Mouse (Mus musculus) retina, embryonic 14.5 days (tissue): ENCODE results near the gene Itgb1bp2.

Experiments used
- DNase-seq: peaks from one replicate; pipeline ENCODE4 v3.0.0-alpha.2; 2015; ENCODE audit warnings: low spot score

Itgb1bp2 gene

DNA sequence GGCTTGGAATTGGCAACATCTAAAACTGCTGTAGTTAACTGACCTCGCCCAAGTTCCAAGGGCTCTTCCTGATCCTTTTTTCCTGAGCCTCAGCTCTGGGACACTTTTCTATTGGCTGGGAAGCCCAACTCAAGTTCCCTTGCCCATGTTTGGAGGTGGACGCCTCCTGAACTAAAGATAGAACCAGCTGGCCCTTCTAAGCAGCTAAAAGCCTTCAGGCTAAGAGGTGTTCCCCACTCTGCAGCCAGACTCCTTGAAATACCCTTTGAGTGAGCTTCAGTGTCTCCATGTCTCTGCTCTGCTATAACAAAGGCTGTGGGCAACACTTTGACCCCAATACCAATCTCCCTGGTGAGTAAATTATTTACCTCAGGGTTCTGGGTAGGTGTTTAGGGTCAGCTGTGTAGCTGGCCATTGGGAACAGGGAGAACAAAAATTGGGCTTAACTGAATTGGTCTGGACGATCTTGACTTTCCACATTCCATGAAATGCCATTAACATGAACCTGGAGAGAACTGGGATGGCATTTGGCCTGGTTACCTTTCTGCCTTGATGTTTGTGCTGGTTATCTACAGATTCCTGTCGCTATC lies at the start of gene Itgb1bp2:
Gene Itgb1bp2 (plus strand): TSS at position 203 of the 590 bp plus-strand sequence.
- no peak for DNase-seq

DNA sequence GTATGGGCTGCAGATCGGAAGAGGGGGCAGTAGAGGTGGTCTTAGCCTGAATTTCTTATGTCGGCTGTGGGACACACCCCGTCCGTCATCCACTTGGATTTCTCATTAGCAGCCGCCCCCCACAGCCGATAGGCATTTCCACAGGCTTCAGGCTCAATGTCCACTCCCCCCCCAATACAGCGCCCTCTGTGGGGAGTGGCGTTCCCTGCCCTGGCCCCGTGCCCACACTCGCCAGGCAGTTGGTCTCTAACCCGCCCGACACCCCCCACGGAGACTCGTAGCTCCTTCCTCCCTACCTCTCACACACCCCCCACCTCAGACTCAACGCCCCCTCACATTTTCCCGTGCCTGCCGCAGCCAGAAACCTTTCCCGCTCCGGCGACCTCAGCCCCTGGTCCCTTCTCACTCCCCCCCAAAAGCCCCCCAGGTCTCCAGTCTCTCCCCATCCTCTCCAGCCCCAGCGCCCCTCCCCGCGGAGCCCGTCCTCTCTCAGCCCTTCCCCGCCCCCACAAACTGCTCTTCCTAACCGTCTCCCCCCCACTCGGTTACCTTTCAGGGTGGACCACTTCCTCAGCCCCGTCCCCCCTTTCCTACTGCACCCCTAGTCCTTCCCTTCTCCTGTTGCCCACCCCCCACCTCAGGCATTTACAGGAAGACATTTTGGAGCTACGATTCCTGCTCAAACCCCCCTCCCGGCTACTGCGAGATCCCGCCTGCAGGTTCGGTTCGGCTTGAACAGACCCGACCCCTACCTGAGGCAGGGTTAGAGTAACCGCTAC lies 29.8 kb upstream of the Itgb1bp2 start:
- DNase-seq = peak; percentile 42

DNA sequence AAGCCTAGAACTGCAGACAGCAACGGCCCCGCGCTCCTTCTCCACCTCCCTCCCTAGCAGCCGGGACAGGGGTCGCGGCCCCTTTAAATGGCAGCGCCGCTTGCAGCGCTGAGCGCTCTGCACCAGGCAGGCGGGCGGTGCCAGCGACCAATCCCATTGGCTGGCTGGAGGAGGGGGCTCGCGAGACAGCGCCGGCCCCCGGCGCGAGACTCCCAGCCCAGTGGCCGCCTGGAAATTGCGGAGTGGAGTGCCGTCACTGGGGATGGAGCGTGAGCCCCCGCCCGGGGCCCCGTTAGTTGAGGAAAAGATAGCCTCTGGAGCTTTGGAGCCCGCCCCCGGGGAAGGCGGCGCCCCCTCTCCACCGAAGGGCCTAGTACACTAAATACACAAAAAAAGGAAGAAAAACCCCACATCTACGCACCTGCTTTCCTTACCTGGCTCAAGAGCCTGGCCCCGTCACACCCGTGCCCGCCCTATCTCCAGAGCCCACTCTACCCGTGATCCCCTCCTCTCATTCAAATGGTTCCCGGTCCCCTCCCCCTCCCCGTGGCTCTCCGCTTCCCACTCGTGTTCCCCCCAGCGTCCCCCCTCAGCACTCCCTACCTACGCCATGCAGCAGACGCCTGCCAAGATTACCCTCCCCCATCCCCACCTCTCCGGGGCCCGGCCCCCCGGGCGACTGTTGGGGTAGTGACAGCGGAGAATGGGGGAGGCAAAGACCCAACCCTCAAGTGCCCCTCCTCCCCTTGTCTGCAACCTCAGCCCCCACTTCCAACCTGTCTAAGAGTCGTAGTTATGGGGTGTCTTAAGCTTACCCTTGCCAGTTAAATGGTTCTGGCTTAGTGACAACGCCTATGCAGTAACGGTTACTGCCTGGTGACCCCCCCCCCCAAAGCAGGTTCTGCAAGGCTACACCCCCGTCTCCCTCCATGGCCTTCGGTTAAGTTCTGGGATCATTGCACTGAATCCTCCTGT lies 28.9 kb upstream of the Itgb1bp2 start:
- peak; percentile 85 for DNase-seq

DNA sequence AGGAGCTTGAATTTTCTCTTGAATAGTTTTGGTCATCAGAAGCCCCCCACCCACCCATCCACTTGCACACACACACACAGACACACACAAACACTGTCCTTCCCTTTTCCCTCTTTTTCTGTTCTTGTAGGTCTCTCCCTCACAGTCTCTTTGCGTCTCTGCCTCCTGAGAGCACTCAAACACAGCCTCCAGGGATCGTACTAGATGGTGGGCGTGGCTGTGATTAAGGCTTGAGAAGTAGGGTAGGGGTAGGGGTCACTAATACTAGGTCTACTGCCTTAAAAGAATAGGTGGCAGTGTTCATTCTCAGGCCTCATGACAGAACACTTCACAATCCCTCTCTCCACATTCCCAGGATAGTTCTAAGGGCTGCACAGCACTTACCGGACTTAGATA lies 28.2 kb upstream of the Itgb1bp2 start, which contains the start of gene Zmym3:
Gene Zmym3 (minus strand): TSS at position 150 of the 396 bp plus-strand sequence.
- DNase-seq = peak; percentile 17

DNA sequence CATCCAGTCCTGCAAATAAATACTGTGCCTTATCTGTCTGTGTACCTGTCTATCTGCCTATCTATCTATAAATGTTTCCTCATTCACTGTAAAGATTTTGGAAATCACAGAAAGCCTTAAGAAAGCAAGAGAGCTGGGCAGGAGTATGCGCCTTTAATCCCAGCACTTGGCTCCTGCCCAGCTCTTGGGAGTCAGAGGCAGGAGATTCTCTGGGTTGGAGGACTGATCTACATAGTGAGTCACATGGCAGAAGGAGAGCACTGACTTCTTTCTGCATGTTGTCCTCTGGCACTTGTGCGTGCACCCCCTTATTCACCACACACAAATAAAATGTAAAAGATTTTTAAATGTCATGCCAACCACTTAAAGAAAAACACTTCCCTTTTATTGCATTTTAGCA lies 25.4 kb upstream of the Itgb1bp2 start:
- DNase-seq = no peak

DNA sequence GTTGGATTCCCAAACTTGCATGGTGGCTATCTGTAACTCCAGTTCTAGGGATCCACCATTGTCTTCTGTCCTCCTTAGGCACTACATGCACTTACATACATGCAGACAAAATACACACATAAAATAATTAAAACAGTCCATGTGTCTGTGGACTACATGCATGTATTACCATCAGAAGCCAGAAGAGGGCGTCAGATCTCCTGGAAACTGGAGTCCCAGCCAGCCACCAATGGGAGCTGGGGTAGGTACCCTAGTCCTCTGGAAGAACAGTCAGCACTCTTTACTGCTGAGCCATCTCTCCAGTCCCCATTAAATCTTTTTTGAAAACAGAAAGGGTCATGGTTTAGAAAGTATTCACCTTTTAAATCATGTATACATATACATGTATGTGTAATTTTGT lies 21.1 kb upstream of the Itgb1bp2 start:
- peak; percentile 16 for DNase-seq

DNA sequence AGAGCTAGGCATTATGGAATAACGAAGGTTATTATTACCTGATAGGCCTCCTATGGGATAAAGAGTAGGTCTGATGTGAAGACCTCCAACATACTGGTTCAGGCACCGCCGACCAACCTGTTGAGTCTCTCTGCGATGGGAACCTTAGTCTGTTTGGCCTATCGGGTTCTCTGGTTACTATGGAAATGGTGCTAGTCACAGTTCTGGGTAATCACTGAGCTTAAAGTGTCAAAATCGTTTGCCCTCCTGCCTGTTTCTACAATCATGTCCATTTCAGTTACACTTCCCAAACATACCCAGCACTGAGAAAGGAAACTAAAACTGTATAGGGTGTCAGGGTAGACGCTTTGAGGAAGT lies 20.1 kb upstream of the Itgb1bp2 start:
- no peak for DNase-seq

DNA sequence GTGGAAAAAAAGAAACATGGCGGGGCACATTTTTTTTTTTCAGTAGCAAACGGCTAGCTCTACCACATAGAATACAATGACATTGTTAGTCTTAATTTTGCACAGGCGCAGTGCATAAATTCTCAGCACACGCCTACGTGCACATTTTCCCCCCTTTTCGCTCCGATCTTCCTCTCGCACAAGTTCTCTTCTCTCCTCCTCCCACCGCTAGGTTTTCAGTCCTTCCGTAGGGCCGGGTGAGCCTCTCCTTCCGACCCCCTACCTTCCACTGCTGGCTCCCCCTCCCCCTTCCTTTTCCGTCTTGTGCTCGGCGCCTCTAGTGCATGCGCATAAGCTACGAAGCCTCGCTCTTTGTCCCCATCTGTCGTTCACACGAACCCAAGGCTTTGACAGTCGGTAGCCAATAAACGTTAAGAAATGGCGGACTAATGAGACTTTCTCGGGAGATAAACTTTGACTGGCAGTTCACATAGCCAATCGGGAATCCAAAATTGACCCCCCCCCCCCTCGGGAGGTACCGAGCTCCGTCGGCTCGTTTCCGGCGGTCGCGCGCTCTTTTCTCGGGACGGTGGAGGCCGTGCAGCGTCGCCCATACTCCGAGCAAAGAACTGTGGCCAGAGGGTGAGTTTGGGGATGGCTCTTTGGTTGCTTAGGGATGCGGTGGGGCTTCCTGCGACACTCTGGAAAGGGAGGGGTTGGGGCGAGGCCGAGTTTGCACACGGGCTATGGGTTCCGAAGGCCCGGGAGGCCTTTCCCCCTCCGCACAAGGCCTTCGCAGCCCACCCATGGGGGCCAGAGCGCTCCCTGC lies 19.5 kb upstream of the Itgb1bp2 start, which contains the start of gene Nono:
Gene Nono (plus strand): TSS at position 177 of the 808 bp plus-strand sequence.
- peak; percentile 94 for DNase-seq

DNA sequence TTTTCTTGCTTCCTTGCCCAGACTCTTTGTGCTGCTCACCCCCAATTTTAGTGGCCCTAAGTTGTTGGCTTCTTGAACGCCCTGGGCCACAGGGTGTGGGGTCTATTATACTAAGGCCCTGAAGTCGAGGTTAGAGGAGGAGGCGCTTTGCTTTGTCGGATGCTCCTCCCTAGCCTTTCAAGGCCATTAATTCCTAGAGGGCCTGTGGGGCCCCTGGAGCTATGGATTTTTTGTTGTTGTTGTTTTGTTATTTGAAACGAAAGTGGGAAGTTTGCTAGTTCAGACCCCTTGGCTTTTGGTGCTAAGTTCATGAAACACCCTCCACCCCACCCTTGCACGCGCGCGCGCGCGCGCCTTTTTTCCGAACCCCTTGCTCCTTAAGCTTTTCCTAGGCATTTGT lies 18.9 kb upstream of the Itgb1bp2 start:
- DNase-seq = no peak

DNA sequence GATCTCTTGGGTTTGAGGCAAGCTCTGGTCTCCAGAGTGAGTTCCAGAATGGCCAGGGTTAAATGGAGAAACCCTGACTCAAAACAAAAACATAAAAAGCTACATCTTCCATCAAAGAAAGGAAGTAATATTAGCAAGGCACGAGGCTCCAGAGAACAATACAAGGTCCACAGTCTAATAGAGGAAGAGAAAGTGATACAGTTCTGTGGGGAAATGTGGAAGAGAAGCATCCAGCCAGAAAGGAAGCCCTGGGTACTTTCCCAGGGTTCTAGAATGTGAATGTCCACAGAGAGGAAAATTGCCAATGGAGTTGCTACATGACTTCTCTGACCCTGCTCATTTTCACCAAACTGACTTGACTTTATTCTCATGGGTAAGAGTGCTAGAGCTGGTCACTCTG lies 2.3 kb downstream of the Itgb1bp2 start:
- no peak for DNase-seq

DNA sequence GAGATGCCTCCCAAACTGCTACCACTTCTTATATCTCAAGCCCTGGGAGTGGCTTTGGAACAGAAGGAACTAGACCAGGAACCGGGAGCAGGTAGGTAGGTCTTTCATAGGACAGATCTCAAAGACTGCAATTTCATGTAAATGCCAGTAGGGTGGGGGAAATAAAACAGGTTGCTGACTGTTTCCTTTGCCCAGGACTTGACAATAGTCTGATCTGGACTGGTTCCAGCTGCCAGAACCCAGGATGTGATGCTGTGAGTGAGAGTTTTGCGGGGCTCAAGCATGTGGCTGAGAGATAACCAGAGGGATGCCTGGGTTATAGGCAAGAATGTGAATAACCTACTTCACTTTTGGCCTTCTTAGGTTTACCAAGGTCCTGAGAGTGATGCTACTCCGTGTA lies 2.7 kb downstream of the Itgb1bp2 start:
- no peak for DNase-seq

DNA sequence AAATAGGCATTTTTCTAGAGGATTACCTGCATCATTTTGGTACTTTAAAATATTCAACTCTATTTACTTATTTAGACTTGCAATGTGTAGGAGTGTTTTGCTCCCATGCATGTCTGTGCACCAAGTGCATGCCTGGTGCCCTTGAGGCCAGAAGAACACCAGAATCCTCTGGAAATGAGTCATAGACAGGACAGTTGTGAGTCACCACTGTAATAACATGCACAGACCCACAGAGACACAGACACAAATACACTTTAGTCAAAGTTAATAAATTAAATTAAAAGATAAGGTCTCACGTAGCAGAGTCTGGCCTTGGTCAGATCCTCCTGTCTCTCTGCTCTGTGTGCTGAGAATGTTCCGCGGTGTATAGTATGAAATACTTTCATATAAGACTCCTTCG lies 23.3 kb downstream of the Itgb1bp2 start:
- DNase-seq = no peak

DNA sequence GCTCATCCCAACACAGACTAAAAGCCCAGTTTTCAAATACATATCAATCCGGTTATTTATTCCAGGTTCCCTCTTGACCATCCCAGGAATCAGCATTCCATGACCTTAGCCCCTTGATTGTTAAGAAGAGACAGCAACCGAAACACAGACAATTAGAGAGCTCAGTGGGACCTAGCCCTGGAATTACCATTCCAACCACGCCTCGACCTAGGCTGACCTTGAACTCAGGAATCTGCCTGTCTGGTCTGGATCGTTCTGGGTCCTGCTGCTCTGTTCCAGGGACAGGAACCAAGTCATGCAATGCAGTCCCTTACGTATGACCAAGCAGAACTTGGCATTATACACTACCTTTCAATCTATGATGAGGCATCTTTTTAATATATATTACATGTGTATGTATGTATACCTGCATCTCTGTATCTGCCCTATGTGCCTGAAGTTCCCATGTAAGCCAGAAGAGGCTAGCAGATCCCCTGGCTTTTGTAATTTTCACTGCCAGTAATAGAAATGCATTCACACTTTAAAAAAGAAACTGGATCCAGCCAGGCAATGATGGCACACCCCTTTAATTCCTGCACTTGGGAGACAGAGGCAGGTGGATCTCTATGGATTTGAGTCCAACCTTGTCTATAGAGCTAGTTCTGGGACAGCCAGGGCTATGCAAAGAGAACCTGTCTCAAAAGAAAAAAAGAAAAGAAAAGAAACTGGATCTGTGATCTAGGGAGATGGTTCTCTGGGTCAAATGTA lies 32.9 kb downstream of the Itgb1bp2 start:
- no peak for DNase-seq

DNA sequence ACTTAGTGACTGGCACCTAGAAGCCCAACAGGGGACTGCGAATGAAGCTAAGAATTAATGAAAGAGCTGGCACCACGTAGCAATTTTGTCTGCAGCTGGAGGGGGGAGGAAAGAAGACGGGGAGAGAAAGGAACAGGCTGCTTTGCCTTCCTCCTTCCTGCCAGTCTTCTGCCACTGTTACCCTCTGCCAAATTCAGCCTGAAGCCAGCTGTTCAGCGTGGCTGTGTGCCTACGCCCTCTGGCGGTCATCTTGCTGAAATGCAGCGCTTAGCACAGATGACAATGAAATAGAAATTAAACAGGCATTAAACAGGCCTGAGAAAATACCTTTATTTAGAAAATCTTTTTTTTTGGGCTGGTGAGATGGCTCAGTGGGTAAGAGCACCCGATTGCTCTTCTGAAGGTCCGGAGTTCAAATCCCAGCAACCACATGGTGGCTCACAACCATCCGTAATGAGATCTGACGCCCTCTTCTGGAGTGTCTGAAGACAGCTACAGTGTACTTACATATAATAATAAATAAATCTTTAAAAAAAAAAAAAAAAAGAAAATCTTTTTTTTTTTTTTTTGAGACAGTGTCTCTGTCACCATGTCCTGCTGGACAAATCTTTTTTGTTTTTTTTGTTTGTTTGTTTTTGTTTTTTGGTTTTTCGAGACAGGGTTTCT lies 37.7 kb downstream of the Itgb1bp2 start:
- peak; percentile 68 for DNase-seq
